Mouse (Mus musculus) lung, postnatal 0 days (tissue): ENCODE data around the gene Dclk3.

Experiments
- CTCF ChIP-seq: IDR thresholded peaks from 2 replicates; pipeline ENCODE4 v1.5.1; 2016; ENCODE audit warnings: antibody characterized with exemption, mild to moderate bottlenecking
- EP300 ChIP-seq: IDR thresholded peaks from 2 replicates; pipeline ENCODE4 v1.6.1; 2016; ENCODE audit warnings: antibody characterized with exemption, mild to moderate bottlenecking, control low read depth

DNA sequence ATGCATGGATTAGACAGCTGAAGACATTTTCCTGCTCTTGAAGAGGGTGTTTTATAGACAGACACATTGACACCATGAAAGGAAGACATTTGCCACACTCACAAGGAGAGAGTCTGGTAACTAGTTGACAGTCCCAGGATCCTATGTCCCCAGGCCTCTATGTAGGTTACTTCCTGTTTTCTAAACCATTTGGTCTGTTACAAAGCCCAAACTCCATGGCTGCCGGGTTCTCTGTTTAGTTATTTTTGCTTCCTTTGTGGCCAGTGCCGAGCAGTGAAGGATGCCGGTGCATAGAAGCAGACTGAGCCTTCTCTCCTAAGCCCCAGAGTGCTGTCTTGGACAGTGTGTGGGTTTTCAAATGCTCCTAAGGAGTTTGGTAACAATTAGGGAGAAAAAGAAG, 15.0 kb downstream of the Dclk3 start:
- TF ChIP-seq EP300 (no peak), CTCF (no peak)
